Mouse (Mus musculus): ENCODE results near the gene Ugt1a6a. TPM values are rescaled to one million over a fixed set of nuclear protein-coding genes. Genes with fewer than 3 reads are reported as not detected.

The Ugt1a6a gene
- polyA plus RNA-seq, 1 experiment from 2014 or later: not detected

DNA sequence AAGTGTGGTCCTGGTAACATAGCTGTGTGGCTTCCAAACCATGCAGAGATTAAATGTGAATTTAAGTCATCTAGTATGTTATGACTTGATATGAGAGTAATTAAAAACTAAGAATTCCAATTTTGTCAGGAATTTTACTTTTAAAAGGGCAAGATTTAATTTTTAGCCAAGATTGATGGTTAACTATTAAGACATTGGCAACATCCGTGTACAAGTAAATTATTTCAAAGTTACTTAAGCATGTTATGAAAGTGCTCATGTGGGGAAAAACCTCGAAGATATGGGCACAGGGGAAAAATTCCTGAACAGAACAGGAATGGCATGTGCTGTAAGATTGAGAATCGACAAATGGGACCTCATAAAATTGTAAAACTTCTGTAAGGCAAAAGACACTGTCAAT is 62.8 kb downstream of the Ugt1a6a start:
- Histone ChIP-seq H3K9me3 (ENCODE audit: control insufficient read depth, low read length) (no peaks in the 10 kb centered on the region), H3K4me3 (ENCODE audit: low read depth, low read length) (no peak overlapping the region), H3K27me3 (ENCODE audit: control insufficient read depth, insufficient read depth, low read length) (no peaks in the 10 kb centered on the region), H3K4me1 (ENCODE audit: control insufficient read depth, insufficient read depth, low read length) (no peaks in the 10 kb centered on the region), H3K36me3 (ENCODE audit: control insufficient read depth, insufficient read depth, low read length) (no peaks in the 10 kb centered on the region), H3K27ac (ENCODE audit: low read depth, low read length) (no peak overlapping the region), H3K9ac (ENCODE audit: low read length) (no peak overlapping the region), H3K4me2 (no peak overlapping the region)
- DNase-seq (ENCODE audit: low spot score, missing footprints) (no peak), ATAC-seq (ENCODE audit: low FRiP score) (no peak)
- WGBS: 81% methylated on average over 3 of the region's 3 CpGs

DNA sequence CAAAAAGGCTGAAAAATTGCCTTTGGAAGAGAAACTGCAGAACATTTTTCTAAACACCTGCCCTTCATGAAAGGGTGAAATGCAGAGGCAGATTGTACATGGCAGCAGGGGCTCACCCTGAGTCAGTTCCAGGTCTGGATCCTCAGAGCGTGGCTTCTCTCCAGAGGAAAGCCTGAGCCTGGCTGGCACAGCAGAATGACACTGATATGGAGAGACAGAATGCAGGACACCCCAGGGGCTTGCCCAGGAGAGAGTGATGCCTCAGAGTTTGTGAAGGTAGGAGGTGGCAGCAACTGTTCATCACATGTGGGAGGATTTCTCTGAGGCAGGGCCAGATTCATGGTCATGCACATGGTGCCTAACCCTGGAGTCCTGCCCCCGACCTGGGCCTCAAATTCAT is 65.4 kb downstream of the Ugt1a6a start:
- no peak overlapping the region for H3K27ac ChIP-seq (ENCODE audit: low read depth, low read length)
- no peaks in the 10 kb centered on the region for H3K9me3 ChIP-seq (ENCODE audit: control insufficient read depth, low read length)
- H3K9ac ChIP-seq (ENCODE audit: low read length): no peak overlapping the region
- H3K27me3 ChIP-seq (ENCODE audit: control insufficient read depth, insufficient read depth, low read length): no peaks in the 10 kb centered on the region; the same call in 1 of the 2 replicates
- no peaks in the 10 kb centered on the region for H3K36me3 ChIP-seq (ENCODE audit: control insufficient read depth, insufficient read depth, low read length)
- no peak for ATAC-seq (ENCODE audit: low FRiP score)
- no peak overlapping the region for H3K4me2 ChIP-seq
- 73% methylated on average over 2 of the region's 2 CpGs for WGBS
- no peak for DNase-seq (ENCODE audit: low spot score, missing footprints)
- H3K4me1 ChIP-seq (ENCODE audit: control insufficient read depth, insufficient read depth, low read length): no peaks in the 10 kb centered on the region
- no peak overlapping the region for H3K4me3 ChIP-seq (ENCODE audit: low read depth, low read length)

- no peaks in the 10 kb centered on the region; the same call in 1 of the 2 replicates for H3K27me3 ChIP-seq (ENCODE audit: control insufficient read depth, insufficient read depth, low read length)
- DNase-seq (ENCODE audit: low spot score, missing footprints) (no peak), ATAC-seq (ENCODE audit: low FRiP score) (no peak)
- H3K27ac ChIP-seq (ENCODE audit: low read depth, low read length): no peak within 1 kb of the TSS
- H3K9ac ChIP-seq (ENCODE audit: low read length): no peak within 1 kb of the TSS
- no peaks in the 10 kb centered on the region for H3K9me3 ChIP-seq (ENCODE audit: control insufficient read depth, low read length)
- H3K36me3 ChIP-seq (ENCODE audit: control insufficient read depth, insufficient read depth, low read length): no peaks in the 10 kb centered on the region
- no peaks in the 10 kb centered on the region for H3K4me1 ChIP-seq (ENCODE audit: control insufficient read depth, insufficient read depth, low read length)
- no peak within 1 kb of the TSS for H3K4me2 ChIP-seq
- no peak within 1 kb of the TSS for H3K4me3 ChIP-seq (ENCODE audit: low read depth, low read length)
- WGBS: 91% methylated on average over 7 of the region's 7 CpGs
Observed at GRCm38 (mm10) chr1:88200456-88200855, 65.8 kb downstream of the Ugt1a6a start, which contains the start of gene Ugt1a2. Gene Ugt1a2 (plus strand): TSS chr1:88200601.

DNA sequence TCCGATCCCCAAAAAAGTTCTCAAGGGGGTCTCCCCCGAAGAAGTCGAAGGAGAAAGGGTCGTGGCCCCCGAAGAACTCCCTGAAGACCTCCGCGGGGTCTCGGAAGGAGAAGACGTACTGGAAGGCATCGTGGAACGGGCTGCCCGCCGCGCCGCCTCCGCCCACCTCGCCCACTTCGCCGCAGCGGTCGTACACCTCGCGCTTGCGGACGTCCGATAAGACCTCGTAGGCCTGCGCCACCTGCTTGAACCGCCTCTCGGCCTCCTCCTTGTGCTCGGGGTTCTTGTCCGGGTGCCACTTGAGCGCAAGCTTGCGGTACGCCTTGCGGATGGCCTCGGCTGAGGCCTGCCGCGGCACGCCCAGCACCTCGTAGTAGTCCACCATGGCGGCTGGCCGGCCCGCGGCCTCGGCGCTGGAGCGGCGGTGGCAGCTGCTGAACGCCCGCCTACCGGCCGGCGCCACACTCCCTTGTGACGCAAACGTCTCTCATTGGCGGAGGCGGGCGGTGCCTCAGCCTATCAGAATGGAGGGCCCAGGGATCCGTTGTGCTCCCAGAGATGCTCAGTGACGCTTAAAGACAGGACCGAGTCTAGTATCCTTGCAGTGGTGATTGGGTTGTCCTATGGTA is 70.8 kb downstream of the Ugt1a6a start, which contains the start of gene Dnajb3:
Gene Dnajb3, minus strand, starts transcription at position 489 of the 629 bp plus-strand sequence.
- H3K4me2 ChIP-seq: peak within 1 kb of the TSS; percentile 61
- H3K9me3 ChIP-seq (ENCODE audit: control insufficient read depth, low read length): no peaks in the 10 kb centered on the region; the same call in 1 of the 2 replicates
- ATAC-seq (ENCODE audit: low FRiP score) (peak; percentile 100), DNase-seq (ENCODE audit: low spot score, missing footprints) (peak; percentile 98)
- no peak within 1 kb of the TSS for H3K27ac ChIP-seq (ENCODE audit: low read depth, low read length)
- H3K4me3 ChIP-seq (ENCODE audit: low read depth, low read length): peak within 1 kb of the TSS; percentile 41
- no peaks in the 10 kb centered on the region for H3K4me1 ChIP-seq (ENCODE audit: control insufficient read depth, insufficient read depth, low read length)
- peak within 1 kb of the TSS; percentile 71 for H3K9ac ChIP-seq (ENCODE audit: low read length)
- 6% methylated on average over 62 of the region's 62 CpGs for WGBS
- H3K36me3 ChIP-seq (ENCODE audit: control insufficient read depth, insufficient read depth, low read length): no peaks in the 10 kb centered on the region
- H3K27me3 ChIP-seq (ENCODE audit: control insufficient read depth, insufficient read depth, low read length): no peaks in the 10 kb centered on the region; the same call in 1 of the 2 replicates

DNA sequence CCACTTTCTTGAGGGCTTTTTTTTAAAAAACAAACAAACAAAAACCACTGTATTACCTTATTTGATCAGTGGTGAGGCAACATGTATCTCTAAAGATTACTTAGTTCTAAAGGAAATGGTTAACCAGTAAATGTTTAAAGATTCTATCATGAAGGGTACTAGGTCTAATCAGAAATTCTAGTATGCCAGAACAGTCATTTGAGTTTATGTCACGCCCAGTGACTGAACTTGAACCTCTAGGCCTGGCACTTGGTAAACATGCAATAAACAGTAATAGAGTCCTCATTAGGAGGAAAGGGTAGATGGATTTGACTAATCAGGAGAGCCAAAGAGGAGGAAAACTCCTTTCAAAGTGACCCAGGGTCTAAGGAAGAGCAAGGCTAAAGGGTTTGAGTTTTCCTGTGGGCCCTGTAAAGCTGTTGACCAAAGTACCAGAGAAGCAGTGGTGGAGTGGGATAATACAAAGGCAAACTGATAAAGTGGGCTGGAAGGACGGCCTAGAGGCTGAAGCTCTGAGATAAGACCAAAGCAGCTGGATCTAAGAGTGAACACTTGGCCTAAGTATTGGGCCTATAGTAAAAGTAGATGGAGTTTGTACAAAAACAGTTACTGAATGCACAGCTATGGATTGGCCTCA is 72.4 kb downstream of the Ugt1a6a start:
- no peaks in the 10 kb centered on the region; the same call in 1 of the 2 replicates for H3K27me3 ChIP-seq (ENCODE audit: control insufficient read depth, insufficient read depth, low read length)
- no peak overlapping the region for H3K4me3 ChIP-seq (ENCODE audit: low read depth, low read length)
- no peak overlapping the region for H3K27ac ChIP-seq (ENCODE audit: low read depth, low read length)
- no peak for DNase-seq (ENCODE audit: low spot score, missing footprints)
- 84% methylated on average over 2 of the region's 2 CpGs for WGBS
- no peak overlapping the region for H3K9ac ChIP-seq (ENCODE audit: low read length)
- H3K36me3 ChIP-seq (ENCODE audit: control insufficient read depth, insufficient read depth, low read length): no peaks in the 10 kb centered on the region
- peaks cover 8% of the 10 kb centered on the region for H3K9me3 ChIP-seq (ENCODE audit: control insufficient read depth, low read length)
- H3K4me2 ChIP-seq: no peak overlapping the region
- no peaks in the 10 kb centered on the region for H3K4me1 ChIP-seq (ENCODE audit: control insufficient read depth, insufficient read depth, low read length)
- no peak for ATAC-seq (ENCODE audit: low FRiP score)

GRCm38 (mm10) chr1:88211812-88212211 is 77.2 kb downstream of the Ugt1a6a start, which contains the start of gene Ugt1a1:
Gene Ugt1a1 (plus strand): TSS chr1:88211959.
- Histone ChIP-seq H3K9ac (ENCODE audit: low read length) (no peak within 1 kb of the TSS), H3K9me3 (ENCODE audit: control insufficient read depth, low read length) (peaks cover 52% of the 10 kb centered on the region), H3K27me3 (ENCODE audit: control insufficient read depth, insufficient read depth, low read length) (no peaks in the 10 kb centered on the region), H3K4me3 (ENCODE audit: low read depth, low read length) (no peak within 1 kb of the TSS), H3K4me1 (ENCODE audit: control insufficient read depth, insufficient read depth, low read length) (no peaks in the 10 kb centered on the region), H3K4me2 (no peak within 1 kb of the TSS), H3K36me3 (ENCODE audit: control insufficient read depth, insufficient read depth, low read length) (no peaks in the 10 kb centered on the region), H3K27ac (ENCODE audit: low read depth, low read length) (no peak within 1 kb of the TSS)
- DNase-seq (ENCODE audit: low spot score, missing footprints): peak; percentile 76
- ATAC-seq (ENCODE audit: low FRiP score): no peak
- WGBS: 70% methylated on average over 8 of the region's 8 CpGs

DNA sequence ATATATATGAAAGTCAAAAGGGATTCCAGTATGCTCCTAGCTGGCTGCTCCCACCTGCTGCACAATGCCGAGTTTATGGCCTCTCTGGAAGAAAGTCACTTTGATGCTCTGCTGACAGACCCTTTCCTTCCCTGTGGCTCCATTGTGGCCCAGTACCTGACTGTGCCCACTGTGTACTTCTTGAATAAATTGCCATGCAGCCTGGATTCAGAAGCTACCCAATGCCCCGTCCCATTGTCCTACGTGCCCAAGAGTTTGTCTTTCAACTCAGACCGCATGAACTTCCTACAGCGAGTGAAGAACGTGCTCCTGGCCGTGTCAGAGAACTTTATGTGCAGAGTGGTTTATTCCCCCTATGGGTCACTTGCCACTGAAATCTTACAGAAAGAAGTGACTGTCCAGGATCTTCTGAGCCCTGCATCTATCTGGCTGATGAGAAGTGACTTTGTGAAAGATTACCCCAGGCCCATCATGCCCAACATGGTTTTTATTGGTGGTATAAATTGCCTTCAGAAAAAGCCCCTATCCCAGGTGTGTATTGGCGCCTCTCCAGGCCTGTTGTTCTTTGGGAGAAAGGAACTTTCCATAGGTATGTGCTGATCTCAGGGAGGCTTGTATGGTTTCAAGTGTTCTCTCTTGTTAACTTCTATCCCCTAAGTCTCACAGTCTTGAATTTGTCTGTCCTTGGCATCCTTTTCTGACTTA is 77.9 kb downstream of the Ugt1a6a start:
- no peak overlapping the region for H3K9ac ChIP-seq (ENCODE audit: low read length)
- H3K4me3 ChIP-seq (ENCODE audit: low read depth, low read length): no peak overlapping the region
- peak; percentile 18; the same call in 1 of the 2 replicates for ATAC-seq (ENCODE audit: low FRiP score)
- peaks cover 59% of the 10 kb centered on the region for H3K9me3 ChIP-seq (ENCODE audit: control insufficient read depth, low read length)
- peak; percentile 82 for DNase-seq (ENCODE audit: low spot score, missing footprints)
- WGBS: 60% methylated on average over 8 of the region's 8 CpGs
- no peaks in the 10 kb centered on the region for H3K36me3 ChIP-seq (ENCODE audit: control insufficient read depth, insufficient read depth, low read length)
- H3K4me1 ChIP-seq (ENCODE audit: control insufficient read depth, insufficient read depth, low read length): no peaks in the 10 kb centered on the region
- H3K27me3 ChIP-seq (ENCODE audit: control insufficient read depth, insufficient read depth, low read length): no peaks in the 10 kb centered on the region
- no peak overlapping the region for H3K4me2 ChIP-seq
- no peak overlapping the region for H3K27ac ChIP-seq (ENCODE audit: low read depth, low read length)

DNA sequence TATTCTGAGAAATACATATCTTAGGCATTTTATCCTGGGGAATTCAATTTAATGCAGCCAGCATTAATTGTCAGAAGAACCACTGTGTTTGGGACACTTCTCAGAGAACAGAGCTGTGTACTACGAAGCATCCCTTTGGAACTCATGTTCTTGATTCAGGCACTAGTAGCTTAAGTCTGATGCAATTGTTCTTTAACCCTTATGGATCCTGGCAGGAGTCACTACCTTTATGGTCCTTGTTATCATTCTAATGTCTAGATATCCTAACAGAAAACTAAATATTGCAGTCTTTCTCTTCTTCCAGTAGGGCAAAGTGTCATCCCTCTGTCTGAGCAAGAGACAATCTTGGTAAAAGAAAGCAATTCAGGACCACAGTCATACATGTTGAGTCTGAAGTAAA is 78.5 kb downstream of the Ugt1a6a start:
- Histone ChIP-seq H3K4me2 (no peak overlapping the region), H3K27ac (ENCODE audit: low read depth, low read length) (no peak overlapping the region), H3K4me3 (ENCODE audit: low read depth, low read length) (no peak overlapping the region), H3K9me3 (ENCODE audit: control insufficient read depth, low read length) (peaks cover 61% of the 10 kb centered on the region), H3K4me1 (ENCODE audit: control insufficient read depth, insufficient read depth, low read length) (no peaks in the 10 kb centered on the region), H3K27me3 (ENCODE audit: control insufficient read depth, insufficient read depth, low read length) (no peaks in the 10 kb centered on the region), H3K36me3 (ENCODE audit: control insufficient read depth, insufficient read depth, low read length) (no peaks in the 10 kb centered on the region), H3K9ac (ENCODE audit: low read length) (no peak overlapping the region)
- WGBS: 80% methylated on average over 1 of the region's 1 CpGs
- ATAC-seq (ENCODE audit: low FRiP score): no peak
- no peak for DNase-seq (ENCODE audit: low spot score, missing footprints)
